Mouse (Mus musculus) liver, adult 2 months (tissue): ENCODE data around the gene Kctd2. TPM values are rescaled to one million over a fixed set of nuclear protein-coding genes. Genes with fewer than 3 reads are reported as not detected.

Source experiments
- DNase-seq: peaks from one replicate; pipeline ENCODE4 v3.0.0-alpha.2; 2011; ENCODE audit warnings: low read depth, low spot score; ENCODE audit errors: extremely low read depth
- H3K27ac ChIP-seq: fragments of 200-500 bp; replicated peaks from 2 replicates; pipeline ENCODE4 v1.5.1; 2012; ENCODE audit warnings: low read depth, mild to moderate bottlenecking, control low read depth, inconsistent platforms, low read length; ENCODE audit not compliant: insufficient read depth
- H3K27me3 ChIP-seq: fragments of 200-500 bp; 2 replicates; pipeline ENCODE4 v1.6.1; 2012; ENCODE audit warnings: mild to moderate bottlenecking, moderate library complexity, low read length, inconsistent platforms; ENCODE audit not compliant: control insufficient read depth, insufficient read depth
- H3K36me3 ChIP-seq: fragments of 200-500 bp; 2 replicates; pipeline ENCODE4 v1.6.1; 2012; ENCODE audit warnings: low read length, inconsistent platforms; ENCODE audit not compliant: control insufficient read depth, insufficient read depth
- H3K4me1 ChIP-seq: fragments of 200-500 bp; 2 replicates; pipeline ENCODE4 v1.6.1; 2011; ENCODE audit warnings: low read length; ENCODE audit not compliant: control insufficient read depth, insufficient read depth
- H3K4me3 ChIP-seq: fragments of 200-500 bp; 2 replicates; pipeline ENCODE4 v1.5.1; 2011; ENCODE audit warnings: low read depth, mild to moderate bottlenecking, control low read depth, low read length, moderate library complexity; ENCODE audit not compliant: insufficient read depth
- H3K79me2 ChIP-seq: fragments of 200-500 bp; 2 replicates; pipeline ENCODE4 v1.6.1; 2012; ENCODE audit warnings: inconsistent platforms, mild to moderate bottlenecking, low read length, moderate library complexity; ENCODE audit not compliant: control insufficient read depth, insufficient read depth
- H3K9ac ChIP-seq: fragments of 200-500 bp; 2 replicates; pipeline ENCODE4 v1.6.1; 2012; ENCODE audit warnings: low read depth, mild to moderate bottlenecking, control low read depth, inconsistent platforms, low read length
- CTCF ChIP-seq: fragments of 200-500 bp; IDR thresholded peaks from 2 replicates; pipeline ENCODE4 v1.5.1; 2011; ENCODE audit warnings: low read depth, low read length, control low read depth
- POLR2A ChIP-seq: fragments of 200-500 bp; IDR thresholded peaks from 2 replicates; pipeline ENCODE4 v1.6.1; 2011; ENCODE audit warnings: low read length, control low read depth; ENCODE audit not compliant: insufficient read depth; ENCODE audit errors: extremely low read depth
- whole genome bisulfite sequencing: fragments of 180-500 bp; shearing (Covaris S2); methylation state at CpG from one replicate; pipeline ENCODE4 v1.1.7; 2018; 5-methylcytosine and 5-hydroxymethylcytosine counted together
- polyA plus RNA-seq: library from polyadenylated mRNA; depleted of rRNA; stranded (reverse); fragments of >200 nt; gene quantifications from 2 replicates; pipeline ENCODE4 v1.2.3, GENCODE M21; 2012
- total RNA-seq: library from RNA; depleted of rRNA; stranded (reverse); fragments of >200 nt; gene quantifications from 2 replicates; pipeline ENCODE4 v1.2.3, GENCODE M21; 2014

Kctd2 gene
- total and polyA plus RNA-seq, 2 experiments, result 10.0 to 21.1 TPM

DNA sequence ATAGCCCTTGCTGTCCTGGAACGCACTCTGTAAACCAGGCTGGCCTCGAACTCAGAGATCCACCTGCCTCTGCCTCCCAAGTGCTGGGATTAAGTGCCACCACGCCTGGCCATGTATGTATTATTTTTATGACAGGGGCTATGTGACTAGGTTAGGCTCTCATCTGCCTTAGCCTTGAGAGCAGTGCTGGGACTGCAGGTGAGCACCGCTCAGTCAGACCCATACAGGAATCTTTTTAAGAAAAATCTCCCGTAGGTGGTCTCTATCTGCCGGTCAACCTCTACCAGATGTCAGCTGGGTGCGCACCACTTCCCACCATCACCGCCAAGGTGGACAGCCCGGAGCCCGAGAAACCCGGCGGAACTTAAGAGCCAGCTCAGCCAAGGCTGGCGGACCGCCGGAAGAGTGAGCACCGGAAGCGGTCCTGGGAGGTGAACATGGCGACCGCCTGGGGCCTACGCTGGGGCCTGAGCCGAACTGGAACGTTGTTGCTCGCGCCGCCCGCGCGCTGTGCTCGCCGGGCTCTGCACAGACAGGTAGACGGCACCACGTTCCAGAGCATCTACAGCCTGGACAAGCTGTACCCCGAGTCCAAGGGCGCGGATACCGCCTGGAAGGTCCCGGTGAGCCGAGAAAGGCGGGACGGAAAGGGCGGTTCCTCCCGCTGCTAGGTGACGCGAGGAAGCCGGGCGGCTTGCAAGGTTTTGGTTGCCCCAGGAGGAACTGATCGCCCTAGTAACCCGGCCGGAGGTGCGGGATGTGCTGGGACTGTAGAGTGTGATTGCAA is 16.4 kb upstream of the Kctd2 start, which contains the start of gene Mrpl58:
Mrpl58 (plus strand) TSS at position 415 of the 787 bp plus-strand sequence.
- no peaks in the 10 kb centered on the region for H3K36me3 ChIP-seq
- peak within 1 kb of the TSS; percentile 76 for H3K27ac ChIP-seq
- peak within 1 kb of the TSS; percentile 89 for H3K9ac ChIP-seq
- H3K4me1 ChIP-seq, result peaks cover 2% of the 10 kb centered on the region; the same call in 1 of the 2 replicates
- peak; percentile 74 for DNase-seq
- no peaks in the 10 kb centered on the region; the same call in 1 of the 2 replicates for H3K79me2 ChIP-seq
- 3% methylated on average over 50 of the region's 50 CpGs for WGBS
- H3K27me3 ChIP-seq, result no peaks in the 10 kb centered on the region
- peak within 1 kb of the TSS; percentile 82 for H3K4me3 ChIP-seq
- TF ChIP-seq CTCF (no peak), POLR2A (peak; percentile 56; the same call in 1 of the 2 replicates)

DNA sequence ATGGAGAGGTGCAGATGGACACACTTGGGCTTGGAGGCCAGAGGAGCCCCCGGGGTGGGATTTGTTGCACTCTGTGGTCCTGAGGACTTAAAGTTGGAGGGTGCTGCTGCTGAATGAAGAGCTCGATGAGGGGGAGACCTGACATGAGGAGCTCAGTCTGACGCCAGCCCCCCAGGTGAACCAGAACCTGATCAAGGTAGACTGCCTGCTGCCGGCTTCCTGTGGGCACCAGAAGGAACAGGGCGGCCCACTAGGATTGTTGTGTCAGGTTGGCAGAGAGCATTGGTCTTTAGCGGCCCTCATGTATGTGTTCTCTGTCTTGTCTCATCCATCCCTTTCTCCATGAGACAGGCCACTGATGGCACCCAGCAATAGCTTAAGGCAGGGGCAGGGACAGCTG is 14.2 kb upstream of the Kctd2 start:
- DNase-seq, result no peak
- Histone ChIP-seq H3K27me3 (no peaks in the 10 kb centered on the region), H3K9ac (no peak overlapping the region), H3K4me3 (no peak overlapping the region), H3K4me1 (peaks cover 2% of the 10 kb centered on the region; the same call in 1 of the 2 replicates), H3K27ac (no peak overlapping the region), H3K79me2 (no peaks in the 10 kb centered on the region; the same call in 1 of the 2 replicates), H3K36me3 (no peaks in the 10 kb centered on the region)
- 97% methylated on average over 6 of the region's 6 CpGs for WGBS
- TF ChIP-seq CTCF (no peak), POLR2A (no peak)

DNA sequence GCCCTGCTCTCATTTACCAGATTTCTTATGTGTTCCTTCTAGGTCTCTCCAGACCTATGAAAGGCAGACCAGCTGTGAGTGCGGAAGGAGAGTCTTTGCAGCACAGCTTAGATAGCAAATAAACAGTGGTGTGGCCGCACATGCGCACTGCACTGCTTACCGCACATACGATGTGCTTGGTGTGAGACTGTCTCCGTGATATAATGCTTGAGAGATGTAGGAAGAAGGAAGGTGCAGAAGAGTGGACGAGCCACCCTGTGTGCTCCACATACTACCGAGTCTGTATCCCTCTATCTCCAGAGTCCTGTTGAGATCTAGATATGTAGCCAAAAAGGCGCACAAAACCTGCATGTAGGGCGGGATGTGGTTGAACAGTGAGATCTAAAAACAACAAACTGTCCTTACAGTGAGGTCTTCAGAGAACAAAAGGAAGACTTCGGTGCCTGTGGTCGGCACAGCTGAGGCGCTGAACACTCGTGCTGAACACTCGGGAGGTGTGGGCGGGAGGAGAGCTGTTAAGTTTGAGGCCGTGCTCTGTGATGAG is 13.0 kb upstream of the Kctd2 start:
- no peaks in the 10 kb centered on the region for H3K27me3 ChIP-seq
- H3K79me2 ChIP-seq, result no peaks in the 10 kb centered on the region; the same call in 1 of the 2 replicates
- 89% methylated on average over 17 of the region's 17 CpGs for WGBS
- H3K36me3 ChIP-seq, result no peaks in the 10 kb centered on the region
- H3K27ac ChIP-seq, result no peak overlapping the region
- DNase-seq, result no peak
- peaks cover 8% of the 10 kb centered on the region; the same call in 1 of the 2 replicates for H3K4me1 ChIP-seq
- no peak overlapping the region for H3K4me3 ChIP-seq
- H3K9ac ChIP-seq, result no peak overlapping the region
- TF ChIP-seq CTCF, result no peak
- TF ChIP-seq POLR2A, result no peak

DNA sequence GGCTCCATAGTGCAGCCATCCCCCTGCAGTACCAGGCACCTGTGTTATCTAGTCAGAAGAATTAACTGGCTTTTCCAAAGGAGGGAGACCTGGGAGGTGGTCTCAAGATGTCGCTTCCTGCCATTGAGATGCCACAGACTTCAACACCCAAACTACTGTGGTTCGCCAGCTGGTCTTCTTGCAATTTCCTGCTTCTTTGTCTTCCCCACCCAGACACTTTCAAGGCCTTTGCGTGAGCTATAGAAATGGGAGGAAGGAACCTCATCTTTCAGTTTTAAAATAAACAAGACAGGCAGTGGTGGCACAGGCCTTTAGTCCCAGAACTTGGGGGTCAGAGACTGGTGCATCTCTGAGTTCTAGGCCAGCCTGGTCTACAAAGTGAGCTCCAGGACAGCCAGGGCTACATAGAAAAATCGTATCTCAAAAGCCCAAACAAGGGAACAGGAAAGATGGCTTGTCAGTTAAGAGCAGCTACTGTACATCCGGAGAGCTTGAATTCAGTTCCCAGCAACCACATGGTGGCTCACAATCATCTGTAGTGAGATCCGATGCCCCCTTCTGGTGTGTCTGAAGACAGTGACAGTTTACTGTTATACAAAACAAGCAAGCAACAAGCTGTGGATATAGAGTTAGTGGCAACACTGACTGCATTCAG is 11.5 kb upstream of the Kctd2 start:
- no peaks in the 10 kb centered on the region for H3K27me3 ChIP-seq
- H3K4me3 ChIP-seq, result no peak overlapping the region
- H3K36me3 ChIP-seq, result no peaks in the 10 kb centered on the region
- H3K27ac ChIP-seq, result no peak overlapping the region
- 76% methylated on average over 6 of the region's 6 CpGs for WGBS
- H3K9ac ChIP-seq, result no peak overlapping the region
- H3K4me1 ChIP-seq, result peaks cover 11% of the 10 kb centered on the region; the same call in 1 of the 2 replicates
- DNase-seq, result no peak
- H3K79me2 ChIP-seq, result no peaks in the 10 kb centered on the region; the same call in 1 of the 2 replicates
- no peak for TF ChIP-seq POLR2A
- TF ChIP-seq CTCF, result no peak

DNA sequence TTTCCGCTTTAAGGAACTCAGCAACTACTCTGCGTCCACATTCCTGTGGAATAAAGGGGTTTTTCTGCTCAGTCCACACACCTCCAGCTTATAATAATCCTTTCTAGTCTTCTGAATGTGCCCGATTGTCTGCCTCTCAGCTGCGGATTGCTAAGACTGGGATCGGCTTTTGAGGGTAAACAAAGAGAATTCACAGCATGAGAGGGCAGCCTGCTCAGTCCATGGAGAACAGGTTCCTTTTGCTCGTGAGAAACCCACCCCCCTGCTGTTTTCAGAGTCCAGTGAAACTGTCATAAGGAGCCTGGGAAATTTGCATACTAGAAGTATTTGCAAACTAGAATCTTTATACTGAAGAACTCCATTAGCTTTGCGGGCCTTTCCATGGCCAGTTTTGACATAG is 10.4 kb upstream of the Kctd2 start:
- 93% methylated on average over 7 of the region's 7 CpGs for WGBS

More for the DNA sequence above, 10.4 kb upstream of the Kctd2 start:
- H3K4me1 ChIP-seq, result peaks cover 11% of the 10 kb centered on the region; the same call in 1 of the 2 replicates
- H3K27me3 ChIP-seq, result no peaks in the 10 kb centered on the region
- no peak overlapping the region for H3K9ac ChIP-seq
- DNase-seq, result no peak
- H3K36me3 ChIP-seq, result no peaks in the 10 kb centered on the region
- H3K27ac ChIP-seq, result no peak overlapping the region
- H3K79me2 ChIP-seq, result no peaks in the 10 kb centered on the region; the same call in 1 of the 2 replicates
- no peak overlapping the region for H3K4me3 ChIP-seq
- TF ChIP-seq CTCF, result no peak
- TF ChIP-seq POLR2A, result no peak
